Mouse (Mus musculus) left cerebral cortex, postnatal 36 days (tissue): ENCODE measurements around the gene Grxcr1. TPM values are rescaled to one million over a fixed set of nuclear protein-coding genes. Genes with fewer than 3 reads are reported as not detected.

Source experiments
- DNase-seq, 2 experiments: peaks; one replicate each; pipeline ENCODE4 v3.0.0; 2021 to 2022; ENCODE audit warnings: low spot score in 2 of 2, mixed read lengths in 1 of 2
- intact Hi-C: fragments of 180-260 bp; cut with DNase I; formaldehyde crosslinking; loops from one replicate; pipeline ENCODE4 v1.15.1; 2025
- total RNA-seq, 2 experiments: library from RNA; stranded (reverse); gene quantifications; 2 replicates each; pipeline ENCODE4 v1.2.3; 2021

Gene Grxcr1
- total RNA-seq = not detected

- no peak for DNase-seq
These were observed at the start of gene Grxcr1 for GRCm38 (mm10) chr5:68031744-68032143. Gene Grxcr1, plus strand, starts transcription at chr5:68031835.

GRCm38 (mm10) chr5:67981946-67982526, 49.6 kb upstream of the Grxcr1 start:
- intact Hi-C loops = no loop called here

More at GRCm38 (mm10) chr5:68031744-68032143, at the start of gene Grxcr1:
- intact Hi-C loops = no loop called here

GRCm38 (mm10) chr5:67990426-67990825, 41.2 kb upstream of the Grxcr1 start:
- DNase-seq = no peak
- intact Hi-C loops = no loop called here

More at GRCm38 (mm10) chr5:67981946-67982526, 49.6 kb upstream of the Grxcr1 start:
- no peak for DNase-seq

GRCm38 (mm10) chr5:68002611-68003010, 29.0 kb upstream of the Grxcr1 start:
- DNase-seq = no peak
- intact Hi-C loops = no loop called here

GRCm38 (mm10) chr5:68003904-68004303, 27.7 kb upstream of the Grxcr1 start:
- intact Hi-C loops = no loop called here
- no peak for DNase-seq

GRCm38 (mm10) chr5:68004419-68004818, 27.2 kb upstream of the Grxcr1 start:
- intact Hi-C loops = no loop called here
- DNase-seq = no peak

- intact Hi-C loops = no loop called here
- no peak for DNase-seq
These were observed 24.6 kb upstream of the Grxcr1 start for GRCm38 (mm10) chr5:68007074-68007473.

- DNase-seq = no peak
- intact Hi-C loops = no loop called here
These were observed 20.1 kb upstream of the Grxcr1 start for GRCm38 (mm10) chr5:68011569-68011968.

- intact Hi-C loops = loop anchor here (1.0 to 2.0 kb wide), 2 partner anchors 166 to 256 kb away; partner anchors contain the start of gene Atp8a1
- peak; percentile 75 to 81 for DNase-seq
These were observed 19.0 kb upstream of the Grxcr1 start for GRCm38 (mm10) chr5:68012618-68013017.

GRCm38 (mm10) chr5:68020870-68021269, 10.8 kb upstream of the Grxcr1 start:
- DNase-seq = no peak
- intact Hi-C loops = no loop called here

- intact Hi-C loops = no loop called here
These were observed 4.8 kb upstream of the Grxcr1 start for GRCm38 (mm10) chr5:68026658-68027422.

GRCm38 (mm10) chr5:68027474-68027873, 4.2 kb upstream of the Grxcr1 start:
- intact Hi-C loops = no loop called here
- no peak for DNase-seq

More at GRCm38 (mm10) chr5:68026658-68027422, 4.8 kb upstream of the Grxcr1 start:
- DNase-seq = no peak

GRCm38 (mm10) chr5:68033345-68033744, 1.7 kb downstream of the Grxcr1 start:
- intact Hi-C loops = no loop called here
- DNase-seq = no peak

GRCm38 (mm10) chr5:68039077-68039476, 7.4 kb downstream of the Grxcr1 start:
- intact Hi-C loops = no loop called here
- no peak for DNase-seq

GRCm38 (mm10) chr5:68043339-68043738, 11.7 kb downstream of the Grxcr1 start:
- DNase-seq = no peak
- intact Hi-C loops = no loop called here

GRCm38 (mm10) chr5:68048783-68049182, 17.1 kb downstream of the Grxcr1 start:
- intact Hi-C loops = no loop called here
- DNase-seq = no peak

- intact Hi-C loops = no loop called here
- DNase-seq = no peak
These were observed 17.9 kb downstream of the Grxcr1 start for GRCm38 (mm10) chr5:68049536-68049935.

GRCm38 (mm10) chr5:68051101-68051500, 19.5 kb downstream of the Grxcr1 start:
- intact Hi-C loops = no loop called here
- DNase-seq = no peak

- DNase-seq = no peak
- intact Hi-C loops = no loop called here
These were observed 25.9 kb downstream of the Grxcr1 start for GRCm38 (mm10) chr5:68057574-68057973.

GRCm38 (mm10) chr5:68068694-68069093, 37.1 kb downstream of the Grxcr1 start:
- no peak for DNase-seq
- intact Hi-C loops = no loop called here

- no peak for DNase-seq
- intact Hi-C loops = no loop called here
These were observed 38.7 kb downstream of the Grxcr1 start for GRCm38 (mm10) chr5:68070308-68070707.
